Mouse (Mus musculus) layer of hippocampus, postnatal 10 days (tissue): Measurements from ENCODE around the gene Angptl4. TPM values are rescaled to one million over a fixed set of nuclear protein-coding genes. Genes with fewer than 3 reads are reported as not detected.

ENCODE experiments used
- DNase-seq, 2 experiments: peaks; one replicate each; pipeline ENCODE4 v3.0.0; 2021; ENCODE audit warnings: low spot score in 2 of 2
- total RNA-seq, 2 experiments: library from RNA; stranded (reverse); gene quantifications; 2 replicates each; pipeline ENCODE4 v1.2.3; 2021

The Angptl4 gene
- total RNA-seq, 2 experiments from 2014 or later: 6.9 to 9.5 TPM

DNA sequence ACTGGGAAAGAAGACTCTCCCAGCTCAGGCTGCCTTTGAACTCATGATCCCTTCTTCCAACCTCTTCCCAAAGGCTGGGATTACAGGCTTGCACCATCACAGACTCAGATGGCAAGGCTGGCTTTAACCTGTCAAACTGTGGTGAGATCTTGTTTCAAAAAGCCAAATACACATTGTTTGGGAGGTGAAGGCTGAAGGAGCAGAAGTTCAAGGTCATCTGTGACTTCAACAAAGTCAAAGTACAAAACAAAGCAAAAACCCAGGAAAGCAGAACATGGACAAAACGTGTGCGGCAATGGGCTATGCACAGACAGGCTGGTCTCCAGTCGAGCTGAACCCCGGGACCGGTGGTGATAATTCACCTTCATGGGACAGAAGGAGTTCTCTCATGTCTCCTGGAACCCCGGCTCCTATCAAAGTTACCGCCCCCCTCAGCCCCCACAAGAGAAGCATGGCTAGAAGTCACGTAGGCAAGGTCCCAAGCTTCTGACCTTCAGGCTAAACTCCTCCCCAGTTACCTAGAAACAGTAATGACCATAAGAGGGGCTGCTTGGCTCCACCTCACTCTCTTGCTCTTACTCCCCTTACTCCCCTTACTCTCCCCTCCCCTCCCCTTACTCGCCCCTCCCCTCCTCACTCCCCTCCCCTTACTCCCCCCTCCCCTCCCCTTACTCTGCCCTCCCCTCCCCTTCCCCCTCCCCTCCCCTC, 25.7 kb upstream of the Angptl4 start:
- DNase-seq: no peak

DNA sequence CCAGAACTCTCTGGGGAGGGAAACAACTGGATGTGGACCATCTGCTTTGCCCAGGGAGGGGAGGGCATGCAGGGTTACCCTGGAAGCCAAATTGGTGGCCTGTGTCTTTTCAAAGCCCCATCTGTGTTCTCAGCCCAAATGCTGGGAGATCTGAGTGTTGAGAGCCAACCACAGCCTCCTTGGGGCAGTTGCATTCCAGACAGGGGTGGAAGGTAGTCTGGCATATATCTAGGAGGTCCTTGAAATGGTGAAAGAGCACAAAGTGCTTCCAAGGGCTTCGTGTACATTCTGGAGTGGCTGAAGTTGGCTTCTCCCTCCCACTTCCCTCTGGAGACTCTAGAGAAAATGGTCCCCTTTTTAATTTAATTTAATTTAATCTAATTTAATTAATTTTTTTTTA, 23.1 kb upstream of the Angptl4 start:
- no peak for DNase-seq

DNA sequence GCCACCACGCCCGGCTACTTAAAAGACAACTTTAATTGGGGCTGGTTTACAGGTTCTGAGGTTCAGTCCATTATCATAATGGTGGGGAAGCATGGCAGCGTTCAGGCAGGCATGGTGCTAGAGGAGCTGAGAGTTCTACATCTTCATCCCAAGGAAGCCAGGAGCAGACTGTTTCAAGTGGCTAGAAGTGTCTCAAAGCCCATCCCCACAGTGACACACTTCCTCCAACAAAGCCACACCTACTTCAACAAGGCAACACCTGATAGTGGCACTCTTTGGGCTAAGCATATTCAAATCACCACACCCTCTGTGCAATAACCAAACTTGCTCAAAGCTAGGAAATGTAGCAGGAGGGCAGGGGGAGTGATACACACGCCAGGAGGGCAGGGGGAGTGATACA, 22.6 kb upstream of the Angptl4 start:
- no peak for DNase-seq

DNA sequence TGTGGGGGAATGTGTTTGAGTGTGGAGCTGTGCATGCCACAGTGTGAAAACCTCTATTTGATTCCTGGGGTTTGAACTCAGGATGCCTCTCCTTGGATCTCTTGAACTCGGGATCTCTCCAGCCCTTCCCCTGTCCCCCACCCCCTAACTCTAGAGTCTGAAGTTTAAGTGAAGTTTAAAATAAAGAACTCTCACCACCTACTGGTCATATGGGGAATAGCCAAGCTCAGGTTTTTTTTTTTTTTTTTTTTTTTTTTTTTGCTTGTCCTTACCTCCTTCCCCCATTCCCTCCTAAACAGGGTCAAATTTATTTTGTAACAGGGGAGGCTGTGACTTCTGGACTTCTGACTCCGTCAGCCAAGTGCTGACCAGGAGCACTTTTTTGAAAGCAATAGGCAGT, 20.6 kb upstream of the Angptl4 start:
- DNase-seq: no peak

DNA sequence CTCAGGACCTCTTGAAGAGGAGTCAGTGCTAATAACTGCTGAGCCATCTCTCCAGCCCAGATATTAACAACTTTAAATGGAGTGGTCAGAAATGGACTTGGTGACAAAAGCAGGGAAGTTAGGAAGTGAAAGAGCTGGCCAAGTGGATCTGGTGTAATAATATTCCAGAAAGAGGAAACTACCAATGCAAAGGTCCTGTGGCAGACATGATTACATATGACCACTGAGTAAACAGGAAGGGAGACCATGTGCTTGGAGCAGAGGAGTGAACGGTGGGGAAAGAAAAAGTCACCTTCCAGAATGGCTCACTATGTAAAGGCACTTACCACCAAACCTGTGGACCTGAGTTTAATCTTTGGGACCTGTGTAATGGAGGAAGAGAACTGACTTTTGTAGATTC, 17.6 kb upstream of the Angptl4 start:
- no peak for DNase-seq

DNA sequence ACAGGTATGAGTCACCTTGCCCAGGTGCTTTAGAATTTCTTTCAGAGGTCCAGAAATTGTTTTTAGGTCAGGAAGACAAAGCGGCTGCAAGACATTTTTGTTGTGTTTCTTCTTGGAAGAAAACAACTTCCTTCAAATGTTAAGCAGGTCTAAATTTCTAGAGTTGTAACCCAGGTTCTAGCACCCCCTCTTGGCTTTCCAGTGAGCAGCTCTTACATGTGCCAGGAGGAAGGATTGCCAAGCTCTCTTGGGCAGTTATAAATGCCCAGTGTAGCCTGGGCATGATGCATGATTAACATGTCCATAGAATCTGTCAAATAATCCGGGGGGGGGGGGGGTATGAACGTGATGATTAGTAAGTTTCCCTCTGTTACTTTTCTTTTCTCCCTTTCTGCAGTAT, 16.7 kb upstream of the Angptl4 start:
- DNase-seq: no peak

DNA sequence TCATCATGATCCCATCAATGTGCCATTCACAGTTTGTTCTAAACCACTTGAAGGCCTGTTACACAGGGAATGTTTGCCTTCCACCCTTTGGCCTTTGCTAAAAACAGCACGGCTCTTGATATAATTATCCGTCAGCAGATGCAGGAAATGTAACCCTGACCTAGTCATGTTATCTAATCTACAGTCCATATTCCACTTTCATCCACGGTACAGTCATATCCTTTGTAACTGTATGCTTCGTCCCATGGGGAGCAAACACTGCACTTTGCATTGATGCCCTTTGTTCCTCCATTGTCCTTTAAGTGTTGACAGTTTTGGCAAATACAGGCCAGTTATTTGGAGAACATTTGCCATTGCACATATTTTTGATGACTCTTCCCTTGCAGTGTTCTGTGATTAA, 7.1 kb upstream of the Angptl4 start:
- no peak for DNase-seq

DNA sequence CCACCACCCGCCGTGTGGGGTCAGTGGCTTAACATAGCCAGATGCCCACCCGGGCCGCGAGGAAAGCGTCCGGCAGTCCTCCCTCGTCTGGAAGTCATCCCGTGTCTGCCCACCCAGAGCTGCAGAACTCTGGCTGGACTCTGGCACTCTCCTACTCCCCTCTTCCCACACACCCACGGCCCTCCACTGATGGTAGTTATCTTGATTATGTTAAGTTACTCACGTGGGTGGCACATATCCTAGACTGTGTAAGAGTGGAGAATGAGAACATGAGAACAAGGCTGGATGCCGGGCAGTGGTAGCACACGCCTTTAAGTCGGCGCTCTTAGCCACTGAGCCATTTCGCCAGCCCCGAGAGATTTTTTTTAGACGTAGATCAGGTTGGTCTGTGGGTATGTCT, 4.7 kb upstream of the Angptl4 start:
- no peak for DNase-seq

GRCm38 (mm10) chr17:33784939-33785338, 3.3 kb upstream of the Angptl4 start:
- no peak for DNase-seq

GRCm38 (mm10) chr17:33783408-33783807, 1.8 kb upstream of the Angptl4 start:
- DNase-seq: peak in 1 of 2 experiments; percentile 25

- no peak for DNase-seq
These were observed 437 bp upstream of the Angptl4 start for GRCm38 (mm10) chr17:33782067-33782466.

DNA sequence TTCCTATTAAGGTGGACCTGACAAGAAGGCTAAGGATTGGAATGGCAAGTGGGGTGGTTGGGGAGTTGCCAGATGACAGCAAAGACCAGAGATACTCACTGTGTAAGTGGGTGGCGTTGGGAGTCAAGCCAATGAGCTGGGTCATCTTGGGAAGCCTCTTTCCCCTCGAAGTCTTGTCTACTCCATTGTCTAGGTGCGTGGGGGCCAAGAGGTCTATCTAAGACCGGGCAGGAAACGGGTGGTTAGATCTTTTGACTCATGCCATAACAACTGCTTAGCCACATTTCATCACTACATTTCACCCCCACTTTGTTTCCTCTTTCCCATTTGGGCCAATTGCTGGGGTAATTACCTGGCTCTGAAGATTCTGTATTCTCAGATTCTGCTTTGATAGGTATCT, 1.2 kb downstream of the Angptl4 start:
- no peak for DNase-seq

- DNase-seq: no peak
These were observed 1.7 kb downstream of the Angptl4 start for GRCm38 (mm10) chr17:33779967-33780295.

DNA sequence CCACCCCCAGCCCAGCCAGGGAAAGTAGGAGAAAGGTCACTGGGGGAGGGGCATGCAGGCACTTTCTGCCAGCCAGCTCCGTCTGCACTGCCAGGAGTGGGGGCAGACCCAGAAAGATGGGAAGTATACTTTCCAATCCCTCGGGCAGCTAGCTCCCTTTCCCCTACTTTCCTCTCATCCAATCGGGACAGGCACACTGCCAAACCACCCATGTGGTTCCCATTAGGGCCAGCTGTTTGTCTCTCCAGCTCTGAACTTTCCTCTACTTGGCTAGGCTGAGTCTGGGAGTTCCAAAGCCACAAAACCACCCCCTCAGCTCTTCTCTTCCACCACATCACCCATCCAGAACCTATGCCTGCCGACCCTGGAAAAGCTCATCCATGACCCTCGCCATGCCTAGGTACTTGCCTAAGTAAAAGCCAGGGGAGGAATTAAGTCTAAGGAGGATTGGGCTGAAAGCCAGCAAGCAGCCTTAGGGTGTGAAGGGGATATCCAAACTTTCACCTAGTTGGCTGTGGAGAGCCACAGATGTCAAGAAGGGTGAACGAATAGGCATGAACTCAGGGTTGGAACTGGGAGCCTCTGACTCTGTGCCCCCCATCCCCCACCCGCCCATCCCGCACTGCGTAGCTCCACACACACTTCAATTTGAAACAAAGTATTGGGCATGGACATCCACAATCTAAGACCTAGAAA, 2.2 kb downstream of the Angptl4 start:
- peak; percentile 89 to 92 for DNase-seq

GRCm38 (mm10) chr17:33775287-33775686, 6.3 kb downstream of the Angptl4 start:
- no peak for DNase-seq

DNA sequence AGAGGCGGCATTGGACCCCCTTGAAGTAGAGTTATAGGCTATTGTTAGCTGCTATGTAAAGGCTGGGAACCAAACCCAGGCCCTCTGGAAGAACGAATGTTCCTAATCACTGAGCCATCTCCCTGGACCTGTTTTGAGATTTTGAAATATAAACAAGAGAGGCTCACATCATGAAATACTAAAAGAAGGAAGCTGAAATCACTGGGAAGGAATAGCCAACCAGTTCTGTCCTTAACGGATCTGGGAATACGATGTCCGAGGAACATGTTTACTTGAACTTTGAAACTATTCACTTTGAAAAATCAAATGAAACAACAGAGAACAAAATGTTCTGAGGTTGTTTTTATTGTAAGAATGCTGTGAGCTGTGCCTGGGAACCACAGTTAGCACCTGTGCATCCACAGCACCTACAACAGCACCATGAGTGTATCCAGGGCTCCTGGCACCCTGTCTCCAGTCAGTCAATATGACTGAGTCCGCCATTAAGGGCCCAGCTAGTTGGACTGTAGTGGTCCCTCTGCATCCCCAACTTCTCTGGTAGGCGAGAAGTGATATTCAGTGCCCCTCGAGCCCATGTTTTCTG, 7.0 kb downstream of the Angptl4 start:
- DNase-seq: no peak

- no peak for DNase-seq
These were observed 7.6 kb downstream of the Angptl4 start for GRCm38 (mm10) chr17:33773871-33774572.

DNA sequence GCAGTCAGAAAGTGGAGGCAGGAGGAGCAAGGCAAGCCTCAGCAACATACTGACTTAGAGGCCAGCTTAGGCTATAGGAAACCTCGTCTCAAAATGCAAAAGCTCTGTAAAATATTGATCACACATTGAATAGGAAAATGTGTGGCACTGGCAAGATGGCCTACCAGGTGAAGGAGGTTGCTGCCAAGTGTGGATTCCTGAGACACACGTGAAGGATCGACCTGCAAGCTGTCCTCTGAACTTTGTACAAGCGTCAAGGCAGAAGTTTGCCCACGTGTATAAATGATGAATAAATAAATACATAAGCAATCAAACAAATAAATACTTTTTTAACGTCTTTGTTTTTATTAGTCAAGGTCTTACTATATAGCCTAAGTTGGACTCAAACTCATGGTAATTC, 8.2 kb downstream of the Angptl4 start:
- DNase-seq: no peak

DNA sequence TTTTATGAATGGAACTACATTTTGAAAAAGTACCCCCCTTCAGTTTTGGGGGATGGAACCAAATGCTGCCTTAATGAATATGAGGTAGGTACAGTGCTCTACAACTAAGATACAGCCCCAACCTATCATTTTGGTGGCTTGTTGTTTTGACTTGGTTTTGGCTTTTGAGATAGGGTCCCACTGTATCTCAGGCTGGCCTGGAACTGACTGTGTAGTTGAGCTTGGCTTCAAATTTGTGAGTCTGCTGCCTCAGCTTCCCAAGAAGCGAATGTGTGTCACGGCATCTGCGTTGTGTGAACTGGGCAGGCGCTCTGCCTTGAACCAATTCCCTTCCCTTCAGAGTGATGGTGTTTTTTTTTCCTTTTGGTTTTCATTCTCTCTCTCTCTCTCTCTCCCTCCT, 10.0 kb downstream of the Angptl4 start:
- DNase-seq: no peak

DNA sequence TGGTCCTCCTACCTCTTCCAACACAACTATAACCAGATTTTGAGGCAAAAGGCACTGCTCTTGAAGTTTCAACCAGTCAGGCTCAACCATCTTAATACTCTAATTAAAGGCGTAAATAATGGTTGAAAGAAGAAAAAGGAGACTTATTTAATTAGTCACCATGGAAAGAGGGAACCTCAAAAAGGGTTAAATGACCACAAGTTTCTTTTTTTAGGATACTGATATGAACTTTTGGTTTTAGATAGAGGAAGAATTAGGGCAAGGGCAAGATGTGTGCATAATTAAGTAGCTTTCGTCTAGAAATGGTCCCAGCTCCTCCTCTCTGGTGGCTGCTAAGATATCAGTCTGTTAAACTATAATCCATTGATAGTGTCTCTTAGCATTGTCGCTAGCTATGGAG, 15.2 kb downstream of the Angptl4 start:
- DNase-seq: no peak

DNA sequence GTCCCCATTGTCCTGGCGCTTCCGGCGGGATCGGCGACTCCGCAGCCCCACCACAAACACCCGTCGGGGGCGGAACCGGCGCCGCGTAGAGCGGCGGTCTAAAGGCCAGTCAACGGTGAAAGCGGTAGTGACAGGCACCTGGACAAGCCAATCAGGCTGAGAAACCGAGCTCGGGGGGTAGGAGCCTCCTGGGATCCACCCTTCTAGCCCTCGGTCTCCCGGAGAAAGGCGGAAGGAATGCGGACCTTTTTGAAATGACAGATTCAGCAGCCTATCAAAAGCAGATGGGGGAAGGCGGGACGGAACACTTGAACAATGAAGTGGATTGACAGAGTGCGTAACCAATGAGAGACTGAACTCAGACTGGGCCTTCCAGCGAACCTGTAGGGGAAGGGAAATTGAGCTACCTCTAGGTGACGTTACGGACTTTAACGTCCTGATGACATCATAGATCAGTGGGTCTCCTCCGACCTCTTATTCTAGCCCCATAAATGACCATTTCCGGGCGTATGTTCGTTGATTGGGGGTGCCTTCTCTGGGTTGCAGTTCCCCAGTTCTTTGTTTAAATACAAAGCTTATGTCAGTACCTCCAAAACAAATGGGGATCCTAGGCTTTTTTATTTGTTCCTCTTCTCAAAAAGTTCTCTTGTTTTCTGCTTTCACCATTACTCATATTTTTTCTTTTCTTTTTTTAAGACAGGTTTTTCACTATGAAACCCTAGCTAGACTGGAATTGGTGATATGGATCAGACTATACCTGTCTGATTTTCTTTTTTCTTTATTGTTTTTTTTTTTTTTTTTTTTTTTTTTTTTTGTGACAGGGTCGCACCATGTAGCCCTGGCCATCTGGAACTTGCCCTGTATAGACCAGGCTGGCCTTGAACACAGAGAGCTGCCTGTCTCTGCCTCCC, 21.1 kb downstream of the Angptl4 start, which contains the start of gene Rab11b:
TSS of gene Rab11b (minus strand) at position 276 of the 911 bp plus-strand sequence.
- peak; percentile 100 for DNase-seq
